Mouse (Mus musculus) B cell, adult 62 days (primary cell): ENCODE data around the gene Idua. TPM values are rescaled to one million over a fixed set of nuclear protein-coding genes. Genes with fewer than 3 reads are reported as not detected.

Source experiments
- total RNA-seq: library from RNA; stranded (reverse); gene quantifications from 4 replicates; pipeline ENCODE4 v1.2.4, GENCODE M21; 2023

The Idua gene
- 33.5 to 39.5 TPM (median 38.0 TPM) in 4 replicates for total RNA-seq

GRCm38 (mm10) chr5:108659698-108660631 is at the start of gene Idua:
Idua (plus strand) TSS chr5:108660331.

GRCm38 (mm10) chr5:108629634-108630483 is 30.3 kb upstream of the Idua start, which contains the start of the genes Gak and Tmem175:
Gak (minus strand) TSS chr5:108629755.
Tmem175 (plus strand) TSS chr5:108629770.

GRCm38 (mm10) chr5:108668977-108669936 is 9.1 kb downstream of the Idua start, which contains the start of gene Dgkq:
Dgkq (minus strand) TSS chr5:108669672.

GRCm38 (mm10) chr5:108675251-108675816 is 15.2 kb downstream of the Idua start, which contains the start of gene Slc26a1:
Slc26a1 (minus strand) TSS chr5:108675569.

GRCm38 (mm10) chr5:108692271-108692670 is 32.1 kb downstream of the Idua start, which contains the start of gene Fgfrl1:
Fgfrl1 (plus strand) TSS chr5:108692382.

Other genes starting within 250 kb of the Idua start
- 63.6 to 88.8 TPM (median 69.4 TPM) in 4 replicates for gene Atp5k, start 225.9 kb upstream of the Idua start, total RNA-seq
- gene Mfsd7a, start 211.4 kb upstream of the Idua start, total RNA-seq = not detected in 4 replicates
- gene Pcgf3, start 199.1 kb upstream of the Idua start, total RNA-seq = 16.8 to 26.2 TPM (median 22.8 TPM) in 4 replicates
- not detected in 4 replicates for gene Cplx1, start 110.3 kb upstream of the Idua start, total RNA-seq
- gene Gak, start 30.6 kb upstream of the Idua start, total RNA-seq = 143 to 166 TPM (median 155 TPM) in 4 replicates
- gene Tmem175, start 30.6 kb upstream of the Idua start, total RNA-seq = 17.2 to 22.4 TPM (median 18.6 TPM) in 4 replicates
- 38.8 to 47.8 TPM (median 40.7 TPM) in 4 replicates for gene Dgkq, start 9.3 kb downstream of the Idua start, total RNA-seq
- 0.26 TPM in 1 of 4 replicates, not detected in the others for gene Slc26a1, start 15.2 kb downstream of the Idua start, total RNA-seq
- gene Fgfrl1, start 32.1 kb downstream of the Idua start, total RNA-seq = 6.4 to 9.2 TPM (median 7.9 TPM) in 4 replicates
- not detected in 4 replicates for gene Rnf212, start 114.7 kb downstream of the Idua start, total RNA-seq
- not detected in 4 replicates for gene Tmed11, start 135.0 kb downstream of the Idua start, total RNA-seq
- gene Vmn2r8, start 148.5 kb downstream of the Idua start, total RNA-seq = not detected in 4 replicates
- not detected in 4 replicates for gene Vmn2r9, start 192.3 kb downstream of the Idua start, total RNA-seq